Mouse (Mus musculus) bone marrow, adult 2 months (tissue): ENCODE measurements around the gene Dusp18.

Experiments used
- CTCF ChIP-seq: fragments of 200-500 bp; IDR thresholded peaks from 2 replicates; pipeline ENCODE4 v1.5.1; 2011; ENCODE audit warnings: low read length, control low read depth; ENCODE audit not compliant: control insufficient read depth, insufficient read depth
- POLR2A ChIP-seq: fragments of 200-500 bp; IDR thresholded peaks from 2 replicates; pipeline ENCODE4 v1.6.1; 2011; ENCODE audit warnings: low read depth, mild to moderate bottlenecking, control low read depth, low read length, borderline replicate concordance; ENCODE audit not compliant: control insufficient read depth

- no peak for TF ChIP-seq CTCF
- TF ChIP-seq POLR2A, result no peak
These were observed 27.7 kb downstream of the Dusp18 start for GRCm38 (mm10) chr11:3922731-3923130.
